Mouse (Mus musculus): ENCODE results near the gene Prdm15. TPM values are rescaled to one million over a fixed set of nuclear protein-coding genes. Genes with fewer than 3 reads are reported as not detected.
A peak's percentile ranks its signal among the peaks of the same experiment; 100 is the strongest.

Prdm15 gene
- 16.5 and 19.2 TPM in 2 replicates for polyA plus RNA-seq (2016; fragmentation: Nextera tagmentation; extraction: Ambion mirVana)

DNA sequence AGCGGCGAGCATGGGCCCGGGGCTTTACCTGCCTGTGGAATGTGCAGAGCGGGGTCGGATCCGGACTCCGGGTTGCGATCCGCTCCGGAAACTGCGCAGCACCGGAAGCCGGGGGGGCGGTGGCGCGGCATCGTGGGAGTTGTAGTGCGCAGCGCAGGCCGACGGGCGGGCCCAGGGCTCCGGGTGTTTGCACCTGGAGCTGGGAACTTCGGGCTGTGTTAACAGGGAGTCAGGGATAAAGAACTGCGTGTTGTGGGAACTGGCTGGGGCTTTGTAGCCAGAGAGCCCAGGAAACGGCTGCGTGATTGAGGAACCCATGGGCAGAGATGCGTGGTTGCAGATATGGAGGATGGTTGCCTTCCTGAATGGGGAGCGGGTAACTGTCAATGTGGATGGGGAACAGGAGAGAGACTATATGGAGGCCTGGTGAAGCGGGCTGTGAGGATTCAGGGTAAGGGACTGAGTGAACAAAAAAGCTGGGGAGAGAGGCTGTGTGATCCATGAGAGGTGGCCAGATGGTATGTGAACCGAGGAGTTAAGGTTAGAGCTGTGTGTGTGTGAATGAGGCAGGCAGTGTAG is at the start of gene Prdm15:
Prdm15 (minus strand) TSS at position 110 of the 579 bp plus-strand sequence.
- Histone ChIP-seq H3K4me2 (replicated peaks) (peak within 1 kb of the TSS; percentile 69), H3K4me1 (peaks cover 16% of the 10 kb centered on the region), H3K27me3 (no peaks in the 10 kb centered on the region), H3K27ac (replicated peaks) (peak within 1 kb of the TSS; percentile 92), H3K9me3 (no peaks in the 10 kb centered on the region), H3K9ac (replicated peaks) (peak within 1 kb of the TSS; percentile 97), H3K36me3 (peaks cover 5% of the 10 kb centered on the region; the same call in 1 of the 2 replicates), H3K4me3 (peak within 1 kb of the TSS; percentile 86)
- peak; percentile 88 for ATAC-seq (ENCODE audit: low FRiP score, low read depth)
- WGBS, result under 1% methylated on average over 31 of the region's 31 CpGs

DNA sequence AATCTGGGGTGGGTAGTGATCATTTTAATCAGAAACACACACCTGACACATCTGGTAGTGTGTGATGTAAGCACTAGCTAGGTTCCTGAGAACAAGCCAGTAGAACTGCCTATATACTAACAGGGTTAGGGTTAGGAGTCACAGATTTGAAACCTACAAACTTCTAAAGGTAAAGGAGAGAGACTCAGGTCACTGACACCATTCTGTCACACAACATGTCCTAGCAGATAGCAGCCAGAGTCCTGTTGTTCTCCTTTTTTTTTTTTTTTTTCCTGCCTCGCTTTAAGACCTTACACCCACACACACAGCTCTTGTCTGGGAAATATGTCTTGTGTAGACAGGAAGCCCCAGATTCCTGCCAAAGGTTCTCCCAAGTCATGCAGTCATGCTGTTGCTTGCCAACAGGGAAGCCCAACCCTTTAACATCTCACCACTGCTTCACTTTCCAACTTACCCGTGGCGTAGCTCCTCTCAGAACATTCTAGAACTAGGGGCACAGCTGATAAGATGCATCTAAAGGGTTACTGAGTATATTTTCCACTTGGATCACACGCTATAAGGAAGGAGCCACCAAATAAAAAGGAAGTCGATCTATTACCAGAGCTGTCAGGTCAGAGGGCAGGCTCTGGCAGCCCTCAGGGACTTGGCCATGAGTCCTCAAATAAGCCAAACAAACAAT is 45.8 kb upstream of the Prdm15 start:
- H3K4me3 ChIP-seq, result no peak overlapping the region
- H3K9ac ChIP-seq (replicated peaks), result no peak overlapping the region
- no peaks in the 10 kb centered on the region for H3K4me1 ChIP-seq
- H3K4me2 ChIP-seq (replicated peaks), result no peak overlapping the region
- H3K9me3 ChIP-seq, result no peaks in the 10 kb centered on the region
- WGBS, result 80% methylated on average over 5 of the region's 5 CpGs
- ATAC-seq (ENCODE audit: low FRiP score, low read depth), result no peak
- H3K27me3 ChIP-seq, result no peaks in the 10 kb centered on the region
- no peaks in the 10 kb centered on the region for H3K36me3 ChIP-seq
- H3K27ac ChIP-seq (replicated peaks), result no peak overlapping the region

DNA sequence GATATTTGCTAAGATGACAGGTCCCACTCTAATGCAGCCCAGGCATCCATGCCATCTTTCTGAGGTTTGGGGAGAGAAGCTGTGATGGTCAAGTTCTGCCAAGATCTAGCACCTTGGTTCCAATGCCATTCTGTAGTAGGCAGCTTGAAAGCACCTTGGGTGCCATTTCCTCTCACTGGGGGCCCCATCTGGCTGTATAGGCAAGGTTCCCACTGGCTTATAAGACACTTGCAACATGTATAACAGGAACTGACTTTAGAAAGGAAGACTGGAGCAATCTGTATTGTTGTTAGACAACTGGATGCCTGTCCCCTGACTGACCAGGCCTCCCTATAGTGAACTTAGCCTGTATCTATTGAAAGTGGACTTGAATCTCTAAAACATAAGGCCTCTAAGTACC is 36.1 kb upstream of the Prdm15 start:
- Histone ChIP-seq H3K36me3 (0 out of 2 replicates have a peak, but pooled peaks cover 10% of the 10 kb centered on the region), H3K9ac (replicated peaks) (no peak overlapping the region), H3K4me3 (no peak overlapping the region), H3K4me2 (replicated peaks) (no peak overlapping the region), H3K27ac (replicated peaks) (no peak overlapping the region), H3K4me1 (no peaks in the 10 kb centered on the region), H3K27me3 (no peaks in the 10 kb centered on the region), H3K9me3 (no peaks in the 10 kb centered on the region)
- no peak for ATAC-seq (ENCODE audit: low FRiP score, low read depth)

DNA sequence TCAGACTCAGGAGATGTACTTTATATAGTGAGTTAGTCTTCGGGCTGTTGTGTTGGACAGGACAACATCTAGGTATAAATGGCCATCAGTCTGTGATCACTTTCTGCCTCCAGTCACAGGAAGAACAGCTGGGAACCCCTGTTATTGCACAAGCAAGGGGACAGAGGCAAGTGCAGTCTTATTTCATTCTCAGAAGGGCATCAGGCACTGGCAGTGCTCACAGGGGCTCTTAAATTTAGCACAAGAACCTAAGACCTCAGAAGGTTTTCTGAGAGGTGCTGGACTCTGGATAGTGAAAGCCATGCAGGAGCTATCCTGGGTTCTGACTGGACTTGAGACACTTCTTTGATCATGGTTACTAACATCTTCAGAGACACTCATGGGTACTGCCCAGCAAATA is 32.0 kb upstream of the Prdm15 start:
- Histone ChIP-seq H3K36me3 (no peaks in the 10 kb centered on the region), H3K9me3 (no peaks in the 10 kb centered on the region), H3K27me3 (no peaks in the 10 kb centered on the region), H3K4me2 (replicated peaks) (no peak overlapping the region), H3K4me3 (no peak overlapping the region), H3K27ac (replicated peaks) (no peak overlapping the region), H3K9ac (replicated peaks) (no peak overlapping the region), H3K4me1 (no peaks in the 10 kb centered on the region)
- WGBS, result 94% methylated on average over 1 of the region's 1 CpGs
- no peak for ATAC-seq (ENCODE audit: low FRiP score, low read depth)

DNA sequence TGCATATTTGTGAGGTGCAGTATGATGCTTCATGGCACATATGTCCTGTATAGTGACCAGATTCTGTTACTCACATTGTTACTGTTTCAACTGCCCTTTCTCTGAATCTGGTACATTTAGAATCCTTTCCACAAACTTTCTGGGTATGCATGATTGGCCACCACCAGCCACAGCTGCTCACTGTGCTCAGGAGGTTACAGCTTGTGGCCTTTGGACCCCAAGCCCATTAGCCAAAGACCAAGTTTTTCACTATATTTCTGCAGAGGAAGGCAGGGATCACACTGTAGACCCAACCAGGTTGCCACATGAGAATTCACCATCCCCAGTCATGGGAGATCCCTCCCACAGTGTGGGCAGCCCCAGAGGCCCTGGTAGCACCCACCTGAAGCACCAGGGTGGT is 31.2 kb upstream of the Prdm15 start:
- Histone ChIP-seq H3K27ac (replicated peaks) (no peak overlapping the region), H3K4me2 (replicated peaks) (no peak overlapping the region), H3K27me3 (no peaks in the 10 kb centered on the region), H3K4me3 (no peak overlapping the region), H3K9ac (replicated peaks) (no peak overlapping the region), H3K9me3 (no peaks in the 10 kb centered on the region), H3K4me1 (no peaks in the 10 kb centered on the region), H3K36me3 (no peaks in the 10 kb centered on the region)
- no peak for ATAC-seq (ENCODE audit: low FRiP score, low read depth)

DNA sequence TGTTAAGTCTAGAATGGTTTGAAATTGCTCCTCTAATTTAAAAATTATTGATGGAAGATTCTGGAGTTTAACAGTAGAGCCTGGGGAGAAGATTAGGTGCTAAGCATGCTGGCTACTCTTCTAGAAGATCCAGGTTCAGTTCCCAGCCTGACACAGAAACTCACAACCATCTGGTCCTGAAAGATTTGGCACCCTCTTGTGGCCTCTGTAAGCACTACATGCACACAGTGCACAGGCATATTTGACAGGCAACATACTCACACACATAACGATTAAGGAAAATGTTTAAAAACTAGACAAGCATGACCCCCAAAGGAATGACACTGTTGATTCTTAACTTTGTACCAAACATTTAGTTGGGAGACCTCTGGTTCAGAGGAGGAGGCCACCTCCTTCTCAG is 27.5 kb upstream of the Prdm15 start:
- no peaks in the 10 kb centered on the region for H3K9me3 ChIP-seq
- H3K9ac ChIP-seq (replicated peaks), result no peak overlapping the region
- H3K27me3 ChIP-seq, result no peaks in the 10 kb centered on the region
- no peak overlapping the region for H3K4me2 ChIP-seq (replicated peaks)
- no peak overlapping the region for H3K4me3 ChIP-seq
- ATAC-seq (ENCODE audit: low FRiP score, low read depth), result no peak
- no peaks in the 10 kb centered on the region for H3K36me3 ChIP-seq
- H3K27ac ChIP-seq (replicated peaks), result no peak overlapping the region
- 81% methylated on average over 1 of the region's 1 CpGs for WGBS
- H3K4me1 ChIP-seq, result no peaks in the 10 kb centered on the region

DNA sequence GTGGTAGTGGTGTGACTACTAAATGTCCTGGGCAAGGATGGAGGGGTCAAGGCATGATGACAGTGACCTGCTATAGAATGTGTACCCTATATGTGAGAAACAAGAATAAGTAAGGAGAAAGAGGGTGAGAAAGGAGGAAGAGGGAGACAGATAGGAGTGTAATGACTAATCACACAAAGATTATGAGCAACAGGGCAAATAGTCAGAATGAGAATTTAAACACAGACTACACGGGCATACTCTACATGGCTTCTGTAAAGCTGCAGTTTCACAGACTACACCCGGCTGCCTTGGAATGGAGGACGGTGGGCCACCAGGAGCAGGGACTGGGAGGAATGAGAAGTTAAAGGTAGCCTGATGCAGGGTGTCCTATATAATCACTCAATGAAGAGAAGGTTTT is 25.9 kb upstream of the Prdm15 start:
- WGBS, result 91% methylated on average over 3 of the region's 3 CpGs
- H3K4me2 ChIP-seq (replicated peaks), result no peak overlapping the region
- H3K36me3 ChIP-seq, result 0 out of 2 replicates have a peak, but pooled peaks cover 3% of the 10 kb centered on the region

DNA sequence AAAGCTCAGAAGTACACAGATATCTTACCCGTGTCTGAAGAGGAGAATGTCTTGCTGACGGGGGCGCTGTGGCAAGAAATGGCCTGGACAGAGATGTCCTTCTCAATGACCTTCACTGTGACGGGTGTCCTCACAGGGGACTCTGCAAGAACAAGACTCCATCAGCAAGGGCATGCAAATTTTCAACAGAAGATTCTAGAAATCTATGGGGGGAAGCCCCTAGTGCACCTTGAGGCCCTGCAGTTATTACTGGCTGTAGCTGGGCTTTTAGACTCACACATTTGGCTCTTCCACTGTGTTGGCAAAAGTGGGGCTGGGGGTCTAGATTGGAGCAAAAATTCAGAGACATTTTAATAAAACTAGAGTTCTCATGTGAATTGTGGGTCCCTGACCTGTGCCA is 23.5 kb upstream of the Prdm15 start:
- 91% methylated on average over 4 of the region's 4 CpGs for WGBS
- no peak for ATAC-seq (ENCODE audit: low FRiP score, low read depth)

More for the DNA sequence above, 25.9 kb upstream of the Prdm15 start:
- Histone ChIP-seq H3K9me3 (no peaks in the 10 kb centered on the region), H3K27ac (replicated peaks) (no peak overlapping the region), H3K27me3 (no peaks in the 10 kb centered on the region), H3K4me3 (no peak overlapping the region), H3K4me1 (no peaks in the 10 kb centered on the region), H3K9ac (replicated peaks) (no peak overlapping the region)
- no peak for ATAC-seq (ENCODE audit: low FRiP score, low read depth)

DNA sequence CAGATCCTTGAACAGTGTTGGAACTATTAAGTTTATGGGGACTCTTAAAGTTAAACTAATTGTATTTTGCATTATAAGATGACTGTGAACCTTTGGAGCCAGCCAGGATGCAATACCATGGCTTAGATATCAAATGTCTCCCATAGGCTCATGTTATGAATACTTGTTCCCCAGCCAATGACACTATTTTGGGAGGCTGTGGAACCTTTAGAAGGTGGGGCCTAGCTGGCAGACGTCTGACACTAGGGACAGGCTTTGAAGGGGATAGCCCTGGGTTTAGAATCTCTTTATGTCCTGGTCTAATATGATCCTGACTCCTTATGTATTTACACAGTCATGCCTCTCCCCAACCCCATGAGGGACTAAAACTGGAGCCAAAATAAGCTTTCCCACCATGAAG is 22.7 kb upstream of the Prdm15 start:
- WGBS, result 62% methylated on average over 1 of the region's 1 CpGs
- no peak for ATAC-seq (ENCODE audit: low FRiP score, low read depth)
- Histone ChIP-seq H3K36me3 (0 out of 2 replicates have a peak, but pooled peaks cover 3% of the 10 kb centered on the region), H3K4me2 (replicated peaks) (no peak overlapping the region), H3K27ac (replicated peaks) (no peak overlapping the region), H3K9ac (replicated peaks) (no peak overlapping the region), H3K4me1 (no peaks in the 10 kb centered on the region), H3K4me3 (no peak overlapping the region), H3K9me3 (no peaks in the 10 kb centered on the region), H3K27me3 (no peaks in the 10 kb centered on the region)

More for the DNA sequence above, 23.5 kb upstream of the Prdm15 start:
- no peaks in the 10 kb centered on the region for H3K9me3 ChIP-seq
- H3K4me3 ChIP-seq, result no peak overlapping the region
- H3K27ac ChIP-seq (replicated peaks), result no peak overlapping the region
- H3K36me3 ChIP-seq, result 0 out of 2 replicates have a peak, but pooled peaks cover 3% of the 10 kb centered on the region
- no peaks in the 10 kb centered on the region for H3K27me3 ChIP-seq
- H3K4me1 ChIP-seq, result no peaks in the 10 kb centered on the region
- H3K4me2 ChIP-seq (replicated peaks), result no peak overlapping the region
- no peak overlapping the region for H3K9ac ChIP-seq (replicated peaks)

DNA sequence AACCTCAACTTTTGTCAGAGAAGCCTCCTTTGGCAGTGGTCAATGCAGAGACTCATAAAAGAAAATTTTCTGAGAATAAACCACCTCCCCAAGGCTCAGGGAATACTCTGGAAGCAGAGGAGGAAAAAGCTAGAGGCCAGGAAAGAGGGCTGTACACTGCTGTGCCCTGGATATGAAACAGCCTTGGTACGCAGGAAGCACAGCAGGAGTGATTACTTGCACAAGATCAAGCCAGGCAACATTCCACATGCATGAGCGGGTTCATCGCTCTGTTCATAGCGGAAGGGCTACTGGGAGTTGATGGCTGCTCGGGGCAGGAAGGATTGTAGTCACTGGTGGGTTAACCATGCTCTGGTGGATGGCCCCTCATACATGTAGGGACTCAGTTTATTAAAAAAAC is 21.0 kb upstream of the Prdm15 start:
- WGBS, result 64% methylated on average over 5 of the region's 5 CpGs
- no peaks in the 10 kb centered on the region for H3K4me1 ChIP-seq
- H3K9me3 ChIP-seq, result no peaks in the 10 kb centered on the region
- H3K27ac ChIP-seq (replicated peaks), result no peak overlapping the region
- ATAC-seq (ENCODE audit: low FRiP score, low read depth), result no peak
- no peak overlapping the region for H3K4me2 ChIP-seq (replicated peaks)
- H3K27me3 ChIP-seq, result no peaks in the 10 kb centered on the region
- H3K36me3 ChIP-seq, result 0 out of 2 replicates have a peak, but pooled peaks cover 10% of the 10 kb centered on the region
- H3K9ac ChIP-seq (replicated peaks), result no peak overlapping the region
- H3K4me3 ChIP-seq, result no peak overlapping the region

DNA sequence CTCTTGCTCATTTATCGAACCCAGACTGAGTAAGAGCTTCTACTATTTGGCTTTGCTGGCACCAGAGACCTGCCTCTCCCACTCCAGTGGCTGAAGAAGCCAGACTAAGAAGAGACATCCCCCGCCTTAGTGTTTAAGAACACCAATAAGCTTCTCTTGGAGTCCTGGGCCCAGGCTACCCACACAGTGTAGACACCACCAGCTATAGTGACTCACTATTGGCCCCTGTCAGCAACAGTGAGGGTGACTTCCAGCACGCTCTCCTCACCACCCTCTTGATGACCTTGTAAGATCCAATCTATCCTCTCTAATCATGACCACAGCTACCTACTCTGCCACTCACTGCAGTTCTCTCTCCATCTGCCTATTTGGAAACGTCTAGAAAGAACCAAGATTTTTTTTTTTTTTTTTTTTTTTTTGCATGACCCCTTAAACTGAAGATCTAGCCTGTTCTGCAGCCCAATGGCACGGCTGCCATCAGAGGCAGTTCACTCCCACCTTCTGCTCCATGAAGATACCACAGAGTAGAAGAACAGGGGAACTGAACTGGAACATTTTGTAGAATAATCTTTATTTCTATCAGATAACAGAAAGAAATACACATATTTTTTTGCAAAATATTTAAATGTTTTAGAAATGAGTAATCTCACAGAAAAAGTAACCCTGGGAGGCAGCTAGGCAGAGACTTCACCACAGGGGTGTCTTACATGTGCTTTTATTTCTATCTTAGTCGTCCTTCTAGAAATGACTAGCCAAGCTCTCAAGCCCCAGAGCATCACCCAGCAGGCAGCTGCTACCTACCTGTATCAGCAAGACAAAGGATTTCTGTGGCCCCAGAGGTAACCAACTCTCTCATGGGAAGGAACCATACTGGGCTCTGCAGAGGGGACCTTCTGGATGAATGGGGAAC is 17.8 kb upstream of the Prdm15 start:
- WGBS, result 75% methylated on average over 6 of the region's 6 CpGs
- Histone ChIP-seq H3K4me3 (no peak overlapping the region), H3K4me1 (no peaks in the 10 kb centered on the region), H3K27me3 (no peaks in the 10 kb centered on the region), H3K9me3 (no peaks in the 10 kb centered on the region), H3K27ac (replicated peaks) (no peak overlapping the region), H3K36me3 (0 out of 2 replicates have a peak, but pooled peaks cover 10% of the 10 kb centered on the region), H3K9ac (replicated peaks) (no peak overlapping the region), H3K4me2 (replicated peaks) (no peak overlapping the region)
- ATAC-seq (ENCODE audit: low FRiP score, low read depth), result no peak

DNA sequence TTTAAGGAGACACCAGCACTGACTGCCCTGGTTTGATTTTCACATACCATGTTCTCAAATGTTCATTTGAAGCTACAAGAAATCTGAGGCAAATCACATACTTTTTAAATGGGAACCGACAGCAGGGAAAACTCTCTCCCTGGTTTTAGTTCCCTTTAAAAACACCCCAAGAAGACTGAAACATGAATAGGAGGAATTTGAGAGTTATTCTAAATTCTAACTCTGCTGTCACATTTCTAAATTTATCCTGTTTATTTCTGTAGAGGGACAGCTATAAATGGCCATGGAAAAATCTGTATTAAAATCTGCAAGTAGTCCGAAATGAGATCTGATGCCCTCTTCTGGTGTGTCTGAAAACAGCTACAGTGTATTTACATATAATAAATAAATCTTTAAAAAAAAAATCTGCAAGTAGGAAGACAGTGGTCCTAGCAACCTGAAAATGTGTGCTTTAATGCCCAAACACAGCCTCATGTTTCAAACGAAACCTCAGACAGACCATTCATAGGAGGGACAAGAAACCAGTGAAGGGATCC is 12.3 kb upstream of the Prdm15 start:
- Histone ChIP-seq H3K9ac (replicated peaks) (no peak overlapping the region), H3K9me3 (no peaks in the 10 kb centered on the region), H3K36me3 (0 out of 2 replicates have a peak, but pooled peaks cover 7% of the 10 kb centered on the region), H3K4me1 (no peaks in the 10 kb centered on the region), H3K4me2 (replicated peaks) (no peak overlapping the region), H3K27ac (replicated peaks) (no peak overlapping the region), H3K4me3 (no peak overlapping the region), H3K27me3 (no peaks in the 10 kb centered on the region)
- no peak for ATAC-seq (ENCODE audit: low FRiP score, low read depth)
- 92% methylated on average over 3 of the region's 3 CpGs for WGBS

Measured in midbrain, embryonic 12.5 days (tissue).